ENCODE assay signal across 10 mouse cellular contexts in genomic region chr11:98939953-98940641, GRCm38 (mm10). TPM values are rescaled to one million over a fixed set of nuclear protein-coding genes. Genes with fewer than 3 reads are reported as not detected.
A peak's percentile ranks its signal among the peaks of the same experiment; 100 is the strongest.
DNase-seq lines count a peak whose midpoint lies in the region; ATAC-seq lines count a peak whose summit lies in the region.
"Had no signal": no experiment of that assay in that cellular context is flagged by ENCODE, and none has a peak within 500 bp of the region (broad histone marks: within the 10 kb centered on the region; RNA-seq: fewer than 3 reads in every experiment).

No protein-coding gene starts in this region.

- 44% methylated on average over 11 of the region's 11 CpGs for whole genome bisulfite sequencing in limb, embryonic 12.5 days
- 34% methylated on average over 11 of the region's 11 CpGs for WGBS in stomach, embryonic 14.5 days

- no peaks in the 10 kb centered on the region for H3K27me3 ChIP-seq in limb, embryonic 12.5 days
- H3K27me3 ChIP-seq in stomach, embryonic 14.5 days (ENCODE audit: control insufficient read depth, insufficient read depth, low read length) = no peaks in the 10 kb centered on the region
- H3K27me3 ChIP-seq: Patski had no signal

- peak overlapping the region; percentile 75 for H3K4me3 ChIP-seq in limb, embryonic 12.5 days (replicated peaks)
- peak overlapping the region; percentile 87 for H3K4me3 ChIP-seq in stomach, embryonic 14.5 days (ENCODE audit: low read depth, low read length)

- peak overlapping the region; percentile 92 for H3K27ac ChIP-seq in limb, embryonic 12.5 days
- peak overlapping the region; percentile 96 for H3K27ac ChIP-seq in stomach, embryonic 14.5 days (ENCODE audit: low read length)

- H3K4me1 ChIP-seq in limb, embryonic 12.5 days (replicated peaks) = peaks cover 90% of the 10 kb centered on the region
- peaks cover 87% of the 10 kb centered on the region for H3K4me1 ChIP-seq in stomach, embryonic 14.5 days (ENCODE audit: control insufficient read depth, insufficient read depth, low read length)

- H3K4me2 ChIP-seq in limb, embryonic 12.5 days = peak overlapping the region; percentile 90
- peak overlapping the region; percentile 96 for H3K4me2 ChIP-seq in stomach, embryonic 14.5 days (replicated peaks; ENCODE audit: low read depth, low read length)

- H3K9ac ChIP-seq in limb, embryonic 12.5 days (replicated peaks) = peak overlapping the region; percentile 88
- H3K9ac ChIP-seq in stomach, embryonic 14.5 days (replicated peaks; ENCODE audit: low read depth, low read length) = peak overlapping the region; percentile 25; the same call in 1 of the 2 replicates

- peak; percentile 67 for DNase-seq in cerebellum, adult 9-10 months
- DNase-seq in cerebellum, adult 8-10 months = no peak
- DNase-seq in ovary, postnatal 36 days (ENCODE audit: low spot score) = peak; percentile 11
- no peak for DNase-seq in ovary, postnatal 10 days (ENCODE audit: low spot score)
- DNase-seq in layer of hippocampus, postnatal 10 days (ENCODE audit: low spot score in 2 of 2) = no peak

- H3K36me3 ChIP-seq in limb, embryonic 12.5 days = peaks cover 9% of the 10 kb centered on the region
- no peaks in the 10 kb centered on the region for H3K36me3 ChIP-seq in stomach, embryonic 14.5 days (ENCODE audit: control insufficient read depth, insufficient read depth, low read length)

- H3K9me3 ChIP-seq in limb, embryonic 12.5 days = no peaks in the 10 kb centered on the region
- no peaks in the 10 kb centered on the region for H3K9me3 ChIP-seq in stomach, embryonic 14.5 days (ENCODE audit: control insufficient read depth, low read depth, low read length)

- ATAC-seq in granulocyte monocyte progenitor cell, adult 5-6 weeks (replicated peaks; ENCODE audit: poor library complexity, severe bottlenecking) = peak; percentile 14
- ATAC-seq in limb, embryonic 12.5 days (ENCODE audit: insufficient number of reproducible peaks, insufficient read depth, low FRiP score, low TSS enrichment, low read depth) = no peak
- ATAC-seq in stomach, embryonic 14.5 days (ENCODE audit: insufficient number of reproducible peaks, insufficient read depth, low FRiP score, low read depth) = no peak
- ATAC-seq: Patski had no signal

RNA-seq across cellular contexts. Expression of gene Rara, which starts 12.5 kb away (rescaled TPM):
- total RNA-seq in granulocyte monocyte progenitor cell, adult 5-6 weeks (2014; fragmentation: Nextera tagmentation) = 3.8 and 8.8 TPM in 2 replicates
- total RNA-seq in granulocyte monocyte progenitor cell, adult 5-6 weeks (2017) = 1.9 and 3.1 TPM in 2 replicates
- polyA plus RNA-seq in limb, embryonic 12.5 days (2016; fragmentation: Nextera tagmentation; extraction: Ambion mirVana) = 47.1 TPM in 2 replicates
- polyA plus RNA-seq in stomach, embryonic 14.5 days (2014; fragmentation: Nextera tagmentation; extraction: Ambion mirVana) = 54.0 and 56.8 TPM in 2 replicates
- total RNA-seq in layer of hippocampus, postnatal 10 days (2021) = 10 to 100 TPM; 21.7 to 24.0 TPM

RNA-seq across cellular contexts. Expression of gene Cdc6, which starts 32.5 kb away (rescaled TPM):
- total RNA-seq in granulocyte monocyte progenitor cell, adult 5-6 weeks (2014; fragmentation: Nextera tagmentation) = 47.8 and 58.8 TPM in 2 replicates
- total RNA-seq in granulocyte monocyte progenitor cell, adult 5-6 weeks (2017) = 30.3 and 43.5 TPM in 2 replicates
- 44.8 and 48.5 TPM in 2 replicates for polyA plus RNA-seq in limb, embryonic 12.5 days (2016; fragmentation: Nextera tagmentation; extraction: Ambion mirVana)
- 31.4 and 32.6 TPM in 2 replicates for polyA plus RNA-seq in stomach, embryonic 14.5 days (2014; fragmentation: Nextera tagmentation; extraction: Ambion mirVana)
- total RNA-seq in layer of hippocampus, postnatal 10 days (2021) = 1 to 10 TPM; 1.1 to 2.2 TPM

RNA-seq across cellular contexts. Expression of gene Gjd3, which starts 42.7 kb away (rescaled TPM):
- total RNA-seq in granulocyte monocyte progenitor cell, adult 5-6 weeks (2014; fragmentation: Nextera tagmentation) = not detected in 2 replicates
- total RNA-seq in granulocyte monocyte progenitor cell, adult 5-6 weeks (2017) = 1.8 TPM in 1 of 2 replicates, not detected in the other
- polyA plus RNA-seq in limb, embryonic 12.5 days (2016; fragmentation: Nextera tagmentation; extraction: Ambion mirVana) = 0.51 TPM in 1 of 2 replicates, not detected in the other
- polyA plus RNA-seq in stomach, embryonic 14.5 days (2014; fragmentation: Nextera tagmentation; extraction: Ambion mirVana) = not detected in 2 replicates
- total RNA-seq in layer of hippocampus, postnatal 10 days (2021) = 1 to 10 TPM; 2.4 to 3.6 TPM
- total RNA-seq: hematopoietic stem cell, adult 5-6 weeks had no signal

Comparison
In these comparisons a context has a peak if more than half of its experiments do, and no peak if none do; other contexts are left out.
1. DNase-seq: peak in cerebellum, adult 9-10 months (single experiment) and ovary, postnatal 36 days (single experiment); none in cerebellum, adult 8-10 months (single experiment), ovary, postnatal 10 days (single experiment) and layer of hippocampus, postnatal 10 days (0 of 2).
2. RNA of gene Cdc6, which starts 32.5 kb away (total RNA-seq): 30.3 to 58.8 TPM in granulocyte monocyte progenitor cell, adult 5-6 weeks; 1.1 to 2.2 TPM in layer of hippocampus, postnatal 10 days; every median in the first group is over 4 times any median in the second.